Mouse (Mus musculus): ENCODE data around the gene Cmbl.

The Cmbl gene

GRCm38 (mm10) chr15:31583304-31584085, 18.3 kb downstream of the Cmbl start:
- no peak for DNase-seq (ENCODE audit: low read depth, low spot score)

GRCm38 (mm10) chr15:31585238-31585637, 20.0 kb downstream of the Cmbl start:
- no peak for DNase-seq (ENCODE audit: low read depth, low spot score)

- no peak for DNase-seq (ENCODE audit: low read depth, low spot score)
Observed at GRCm38 (mm10) chr15:31586088-31586487, 20.9 kb downstream of the Cmbl start.

- no peak for DNase-seq (ENCODE audit: low read depth, low spot score)
Observed at GRCm38 (mm10) chr15:31586519-31586918, 21.3 kb downstream of the Cmbl start.

- DNase-seq (ENCODE audit: low read depth, low spot score): no peak
Observed at GRCm38 (mm10) chr15:31587789-31588188, 22.6 kb downstream of the Cmbl start.

- DNase-seq (ENCODE audit: low read depth, low spot score): no peak
Observed at GRCm38 (mm10) chr15:31588989-31589640, 23.9 kb downstream of the Cmbl start.

GRCm38 (mm10) chr15:31590176-31590575, 25.0 kb downstream of the Cmbl start:
- DNase-seq (ENCODE audit: low read depth, low spot score): no peak

GRCm38 (mm10) chr15:31592531-31592930, 27.3 kb downstream of the Cmbl start:
- DNase-seq (ENCODE audit: low read depth, low spot score): no peak

GRCm38 (mm10) chr15:31594260-31594659, 29.1 kb downstream of the Cmbl start:
- DNase-seq (ENCODE audit: low read depth, low spot score): no peak

GRCm38 (mm10) chr15:31595651-31596050, 30.5 kb downstream of the Cmbl start:
- DNase-seq (ENCODE audit: low read depth, low spot score): no peak

- DNase-seq (ENCODE audit: low read depth, low spot score): no peak
Observed at GRCm38 (mm10) chr15:31599834-31600233, 34.6 kb downstream of the Cmbl start.

- no peak for DNase-seq (ENCODE audit: low read depth, low spot score)
Observed at GRCm38 (mm10) chr15:31601279-31601645, 36.1 kb downstream of the Cmbl start.

GRCm38 (mm10) chr15:31601646-31602374, 36.6 kb downstream of the Cmbl start, which contains the start of the genes Cct5 and Fam173b:
Cct5 (minus strand) TSS chr15:31601804.
Fam173b (plus strand) TSS chr15:31601852.
- peak; percentile 97 for DNase-seq (ENCODE audit: low read depth, low spot score)

GRCm38 (mm10) chr15:31602426-31602825, 37.2 kb downstream of the Cmbl start:
- peak; percentile 67 for DNase-seq (ENCODE audit: low read depth, low spot score)

- DNase-seq (ENCODE audit: low read depth, low spot score): no peak
Observed at GRCm38 (mm10) chr15:31603113-31603512, 37.9 kb downstream of the Cmbl start.

- DNase-seq (ENCODE audit: low read depth, low spot score): no peak
Observed at GRCm38 (mm10) chr15:31606821-31607220, 41.6 kb downstream of the Cmbl start.

- DNase-seq (ENCODE audit: low read depth, low spot score): no peak
Observed at GRCm38 (mm10) chr15:31611027-31611426, 45.8 kb downstream of the Cmbl start.

GRCm38 (mm10) chr15:31611976-31612375, 46.8 kb downstream of the Cmbl start:
- no peak for DNase-seq (ENCODE audit: low read depth, low spot score)

- no peak for DNase-seq (ENCODE audit: low read depth, low spot score)
Observed at GRCm38 (mm10) chr15:31613826-31614453, 48.8 kb downstream of the Cmbl start.

- no peak for DNase-seq (ENCODE audit: low read depth, low spot score)
Observed at GRCm38 (mm10) chr15:31614666-31615065, 49.5 kb downstream of the Cmbl start.

GRCm38 (mm10) chr15:31617261-31617660, 52.1 kb downstream of the Cmbl start:
- no peak for DNase-seq (ENCODE audit: low read depth, low spot score)

- DNase-seq (ENCODE audit: low read depth, low spot score): no peak
Observed at GRCm38 (mm10) chr15:31619521-31619920, 54.3 kb downstream of the Cmbl start.
